Mouse (Mus musculus): ENCODE measurements around the gene Arg1.
A peak's percentile ranks its signal among the peaks of the same experiment; 100 is the strongest.

Gene Arg1

GRCm38 (mm10) chr10:24926962-24927720 is at the start of gene Arg1:
Gene Arg1 (minus strand): TSS chr10:24927484.
- no peak for DNase-seq (ENCODE audit: low spot score in 2 of 2)

DNA sequence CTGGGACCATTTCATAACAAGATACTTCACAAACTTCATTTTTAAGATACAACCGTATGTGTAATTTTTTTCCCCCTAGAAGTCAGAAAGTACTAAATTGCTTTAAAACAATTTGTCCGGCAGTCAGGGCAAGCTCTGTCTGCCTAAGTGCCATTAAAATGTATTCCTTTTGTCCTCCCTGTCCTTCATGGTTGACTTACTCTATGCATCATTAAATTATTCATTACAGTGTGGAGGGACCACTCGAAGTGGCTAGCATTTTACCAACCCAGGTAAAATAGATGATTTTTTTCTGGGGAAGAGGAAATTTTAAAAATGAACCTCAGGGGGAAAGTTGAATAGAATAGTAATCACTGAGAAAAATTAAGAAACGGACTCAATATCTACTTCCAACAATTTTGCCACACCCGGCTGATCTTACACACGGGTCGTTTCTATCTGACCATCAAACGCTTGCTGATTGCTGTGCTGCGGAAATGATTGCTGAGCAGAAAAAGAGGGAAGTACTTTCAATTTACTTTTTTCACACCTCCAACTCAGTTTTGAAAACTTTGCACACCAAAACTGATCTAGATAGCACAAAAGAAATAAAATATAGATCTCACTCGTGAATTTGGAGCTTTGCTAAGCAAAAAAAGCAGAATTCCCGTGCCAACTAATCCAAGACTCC is 46.7 kb upstream of the Arg1 start:
- DNase-seq (ENCODE audit: low spot score in 2 of 2), result no peak

- DNase-seq (ENCODE audit: low spot score in 2 of 2), result no peak
These were observed 46.1 kb upstream of the Arg1 start for GRCm38 (mm10) chr10:24973385-24973784.

GRCm38 (mm10) chr10:24972923-24973322 is 45.6 kb upstream of the Arg1 start:
- DNase-seq (ENCODE audit: low spot score in 2 of 2), result no peak

DNA sequence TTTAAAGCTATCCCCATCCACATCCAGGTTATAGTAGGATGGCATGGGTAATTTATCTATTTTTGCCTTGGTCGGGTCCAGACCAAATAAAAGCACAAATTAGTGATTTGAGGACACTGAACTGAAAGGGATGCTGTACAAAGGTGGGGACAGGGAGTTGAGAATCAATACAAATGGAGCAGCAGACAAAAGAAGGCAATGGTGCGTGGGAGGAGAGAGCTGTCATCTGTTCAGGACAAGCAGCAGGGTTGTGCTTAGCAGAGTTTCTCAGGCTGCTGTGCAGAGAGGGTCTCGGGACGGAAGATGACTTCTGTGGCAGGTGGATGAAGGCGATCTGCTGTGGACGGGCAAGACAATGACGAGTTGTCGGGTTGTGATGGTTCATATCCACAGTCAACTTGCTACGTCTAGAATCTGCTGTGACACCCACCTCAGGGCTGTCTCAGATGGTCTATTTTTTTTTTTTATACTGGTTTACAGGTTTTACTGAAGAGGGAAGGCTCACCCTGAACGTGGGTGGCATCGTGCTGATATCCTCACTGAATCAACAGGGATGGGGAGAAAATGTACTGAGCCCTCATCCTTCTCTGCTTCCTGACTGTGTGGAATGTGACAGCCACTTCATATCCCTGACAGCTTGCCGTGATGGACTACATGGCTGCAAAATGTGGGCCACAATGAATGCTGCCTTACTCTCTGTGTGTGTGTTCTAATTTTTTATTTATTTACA is 38.7 kb upstream of the Arg1 start:
- no peak for DNase-seq (ENCODE audit: low spot score in 2 of 2)

DNA sequence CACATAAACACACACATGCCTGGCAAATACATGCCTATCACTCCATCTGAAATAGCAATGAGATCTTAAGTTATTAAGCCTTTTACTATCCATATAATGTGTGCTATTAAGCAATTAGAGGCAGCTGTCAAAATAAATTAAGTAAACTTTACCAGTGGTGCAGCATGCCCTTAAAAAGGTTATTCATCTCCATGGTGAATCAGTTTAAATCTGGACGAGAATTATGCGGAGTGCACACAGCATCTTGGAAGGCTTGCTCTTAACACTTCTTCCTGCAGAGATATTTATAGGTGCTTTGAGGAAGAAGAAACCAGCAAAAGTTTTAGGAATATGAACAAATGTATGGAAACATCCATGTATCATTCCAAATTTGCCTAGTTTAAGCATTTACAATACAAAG is 34.6 kb upstream of the Arg1 start:
- DNase-seq (ENCODE audit: low spot score in 2 of 2), result no peak

- DNase-seq (ENCODE audit: low spot score in 2 of 2), result peak in 1 of 2 experiments; percentile 4
These were observed 33.8 kb upstream of the Arg1 start for GRCm38 (mm10) chr10:24961112-24961511.

DNA sequence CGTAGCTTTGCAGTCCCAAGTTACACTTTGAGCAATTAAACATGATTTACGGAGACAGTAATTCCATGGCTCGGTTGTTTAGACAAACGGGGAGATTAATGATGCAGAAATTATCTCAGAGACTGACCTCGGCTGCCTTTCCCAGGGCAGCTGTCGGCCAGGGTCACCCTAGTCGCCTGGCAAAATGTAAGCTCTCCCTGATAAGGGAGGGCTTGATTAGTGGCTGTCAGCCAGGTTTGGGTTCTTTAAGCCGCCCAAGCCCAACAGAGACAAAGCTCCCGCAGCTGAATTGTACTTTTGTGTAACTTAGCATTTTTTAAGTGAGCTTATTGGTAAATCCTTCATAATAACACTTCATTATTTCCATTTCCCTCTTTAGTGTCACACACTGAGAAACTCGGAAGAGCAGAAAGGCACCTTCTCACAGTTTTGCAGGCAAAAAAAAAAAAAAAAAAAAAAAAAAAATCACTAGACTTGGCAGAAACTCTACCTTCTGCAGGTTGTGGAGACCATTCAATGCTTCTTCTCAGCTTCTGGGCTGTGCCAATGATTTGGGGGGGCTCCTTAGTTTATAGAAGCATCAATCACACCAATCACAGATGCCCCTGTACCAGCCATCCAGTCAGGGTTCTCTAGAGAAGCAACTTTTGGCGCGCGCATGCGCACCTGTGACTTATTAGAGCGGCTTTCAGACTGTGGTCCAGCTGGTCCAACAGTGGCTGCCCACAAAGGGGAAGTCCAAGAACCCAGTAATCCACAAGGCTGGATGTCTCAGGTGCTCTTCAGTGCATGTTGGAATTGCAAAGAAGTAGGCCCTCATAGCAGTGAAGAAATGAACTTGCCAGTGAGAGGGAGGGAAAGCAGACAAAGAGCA is 32.0 kb upstream of the Arg1 start:
- DNase-seq (ENCODE audit: low spot score in 2 of 2), result no peak

DNA sequence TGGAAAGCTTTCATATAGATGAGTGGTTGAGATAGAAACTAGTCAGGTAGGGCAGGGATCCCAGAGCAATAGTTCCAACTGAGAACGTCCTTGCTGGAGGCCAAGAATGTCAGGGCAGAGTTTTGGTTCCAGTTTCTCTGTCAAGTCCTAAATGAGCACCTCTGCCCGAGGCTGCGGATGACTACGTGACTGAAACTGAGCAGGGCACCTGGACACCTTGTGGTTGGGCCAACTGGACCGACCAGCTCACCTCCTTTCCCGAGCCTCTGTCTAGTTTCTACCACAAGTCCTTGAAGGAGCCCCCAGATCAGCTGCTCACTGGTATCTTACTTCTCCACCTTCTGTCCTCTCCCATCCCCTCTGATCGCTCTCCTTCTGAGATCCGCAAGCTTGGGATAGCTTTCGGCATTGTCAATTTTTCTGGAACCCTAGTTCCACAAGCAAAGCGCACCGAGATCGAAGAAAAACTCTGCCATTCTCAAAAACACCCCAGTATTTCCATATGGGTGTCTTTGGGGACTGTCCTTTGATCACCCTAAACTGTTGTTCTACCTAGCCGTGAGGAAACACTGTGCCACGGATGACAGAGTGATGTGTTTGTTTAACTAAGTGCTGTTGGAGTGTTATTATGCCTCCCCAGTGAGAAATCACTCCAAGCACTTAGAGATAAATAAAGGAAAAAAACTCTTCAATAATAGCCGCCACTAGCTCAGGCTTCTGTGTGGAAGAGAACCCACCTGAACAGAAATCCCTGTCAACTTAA is 31.2 kb upstream of the Arg1 start:
- DNase-seq (ENCODE audit: low spot score in 2 of 2), result no peak

DNA sequence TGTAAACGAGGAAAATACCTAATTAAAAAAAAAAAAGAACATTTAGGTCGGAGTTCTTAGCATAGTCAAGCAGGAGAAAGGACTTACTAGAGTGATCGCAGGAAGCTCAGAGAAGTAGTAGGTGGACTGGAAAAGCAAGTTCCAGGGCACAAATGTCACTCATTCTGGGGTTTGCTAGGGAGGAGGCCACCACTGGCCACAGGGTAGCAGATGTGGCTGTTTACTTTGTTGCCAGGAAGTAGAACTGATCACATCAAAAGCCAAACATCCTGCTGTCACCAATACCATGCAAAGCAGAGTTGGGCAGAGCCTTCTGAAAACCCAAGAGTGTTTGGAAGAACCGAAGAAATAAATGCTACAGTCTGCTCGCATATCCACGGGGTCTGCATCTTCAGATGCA is 26.6 kb upstream of the Arg1 start:
- no peak for DNase-seq (ENCODE audit: low spot score in 2 of 2)

DNA sequence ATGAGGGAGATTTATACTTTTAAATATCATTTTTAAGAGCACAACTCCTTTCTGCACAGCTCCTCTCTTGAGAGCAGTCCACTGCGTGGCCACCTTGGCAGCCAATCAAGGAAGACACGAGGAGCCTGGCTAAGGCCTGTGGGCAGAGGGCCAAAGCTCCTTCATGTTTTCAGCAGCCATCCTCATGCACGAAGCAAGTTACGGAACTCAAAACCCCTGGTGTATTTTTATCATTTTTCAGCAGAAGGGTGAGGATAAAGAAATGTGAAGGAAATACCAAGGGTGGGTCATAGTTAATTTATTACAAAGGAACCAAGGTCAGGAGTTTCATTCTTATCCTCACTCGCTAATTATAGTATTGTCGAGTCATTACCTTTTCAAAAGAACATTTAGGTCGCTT is 25.3 kb upstream of the Arg1 start:
- DNase-seq (ENCODE audit: low spot score in 2 of 2), result no peak

DNA sequence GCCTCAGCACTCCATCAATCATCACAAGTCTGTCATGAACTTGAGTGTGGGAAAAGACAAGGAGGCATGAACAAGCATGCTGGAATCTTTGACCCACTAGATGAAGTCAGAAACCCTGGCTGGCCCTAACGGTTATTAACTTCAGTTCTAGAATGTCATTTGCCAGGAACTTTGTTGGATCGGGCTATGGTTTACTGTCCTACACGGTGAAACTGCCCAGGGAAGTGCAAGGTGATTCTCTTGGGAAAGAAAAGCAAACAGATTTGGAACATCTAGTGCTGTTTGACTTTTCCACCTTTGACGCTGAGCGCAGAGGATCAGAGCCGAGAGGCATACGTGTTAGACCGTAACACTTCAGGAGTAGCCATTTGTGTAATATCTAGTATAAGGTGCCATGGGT is 24.3 kb upstream of the Arg1 start:
- DNase-seq (ENCODE audit: low spot score in 2 of 2), result no peak

GRCm38 (mm10) chr10:24950223-24950622 is 22.9 kb upstream of the Arg1 start:
- DNase-seq (ENCODE audit: low spot score in 2 of 2), result no peak

DNA sequence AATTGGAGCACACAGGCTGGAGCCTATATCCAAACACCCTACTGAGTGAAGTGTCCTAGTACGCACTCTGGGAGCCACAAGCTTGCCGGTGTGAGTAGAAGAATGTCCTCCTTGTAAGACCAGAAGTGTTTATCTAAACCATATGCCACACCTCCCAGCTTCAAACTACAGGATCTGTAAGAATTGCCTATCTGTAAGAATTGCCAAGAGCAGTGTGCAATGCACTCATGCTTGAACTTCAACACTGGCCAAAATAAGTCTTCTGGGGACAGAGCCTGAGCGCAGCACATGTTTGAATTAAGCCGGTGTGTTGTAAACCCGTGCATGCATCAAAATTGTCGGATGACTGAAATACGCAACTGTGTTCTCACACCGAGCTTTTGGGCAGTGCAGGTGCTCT is 21.0 kb upstream of the Arg1 start:
- DNase-seq (ENCODE audit: low spot score in 2 of 2), result no peak

DNA sequence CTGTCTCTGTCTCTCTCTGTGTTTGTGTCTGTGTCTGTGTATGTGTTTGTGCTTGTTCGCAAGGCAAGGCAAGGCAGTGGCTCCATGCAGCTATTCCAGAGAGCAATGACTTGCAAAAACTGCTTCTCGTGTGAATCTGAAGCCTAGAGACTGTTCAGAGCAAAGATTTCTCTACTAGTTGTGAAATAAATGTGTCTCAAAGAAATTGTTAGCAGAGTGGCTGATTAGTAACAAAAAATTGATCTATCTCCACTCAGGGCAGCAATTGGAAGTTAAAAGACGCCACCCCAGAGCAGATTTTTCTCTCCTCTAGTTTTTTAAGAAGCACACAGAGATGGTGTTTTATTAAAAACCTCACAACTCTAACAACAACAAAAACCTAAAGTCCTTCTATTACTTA is 20.6 kb upstream of the Arg1 start:
- DNase-seq (ENCODE audit: low spot score in 2 of 2), result no peak

GRCm38 (mm10) chr10:24930143-24930542 is 2.9 kb upstream of the Arg1 start:
- no peak for DNase-seq (ENCODE audit: low spot score in 2 of 2)

- DNase-seq (ENCODE audit: low spot score in 2 of 2), result peak in 1 of 2 experiments; percentile 4
These were observed 788 bp upstream of the Arg1 start for GRCm38 (mm10) chr10:24928072-24928471.

DNA sequence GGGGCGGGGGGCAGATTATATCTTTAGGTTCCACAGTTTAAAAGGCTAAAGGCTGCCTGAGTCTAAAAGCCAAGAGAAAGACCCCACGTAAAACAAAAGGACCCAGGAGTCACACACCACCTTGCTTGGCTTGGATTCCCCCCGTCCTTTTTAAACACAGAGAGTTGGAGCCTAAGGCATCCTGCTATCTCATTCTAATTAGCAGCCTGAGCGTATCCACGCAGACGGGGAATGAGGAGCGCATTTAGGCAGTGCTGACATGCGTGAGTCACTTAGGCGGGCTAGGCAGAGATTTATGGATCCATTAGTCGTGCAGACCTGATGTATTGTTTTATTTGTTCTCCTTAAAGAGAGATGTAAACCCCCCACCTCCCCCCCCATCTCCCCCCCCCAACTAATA is 904 bp downstream of the Arg1 start:
- no peak for DNase-seq (ENCODE audit: low spot score in 2 of 2)

DNA sequence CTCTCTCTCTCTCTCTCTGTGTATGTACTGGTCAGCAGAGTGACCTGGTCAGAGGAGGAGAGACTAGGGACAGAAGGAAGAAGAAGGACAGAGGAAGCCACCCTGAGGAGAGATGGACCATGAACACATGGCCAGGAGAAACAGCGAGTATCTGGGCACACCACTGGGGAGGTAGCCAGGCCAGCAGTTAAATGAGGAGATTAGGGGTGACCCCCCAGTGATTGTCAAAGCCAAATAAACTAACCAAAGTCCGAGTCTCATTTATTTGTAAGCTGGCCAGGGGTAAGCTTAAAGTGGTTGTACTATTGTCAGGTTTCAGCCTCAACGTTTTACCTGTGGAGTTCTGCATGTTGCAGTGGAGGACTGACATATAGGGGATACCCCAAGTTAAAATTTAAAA is 3.0 kb downstream of the Arg1 start:
- no peak for DNase-seq (ENCODE audit: low spot score in 2 of 2)

DNA sequence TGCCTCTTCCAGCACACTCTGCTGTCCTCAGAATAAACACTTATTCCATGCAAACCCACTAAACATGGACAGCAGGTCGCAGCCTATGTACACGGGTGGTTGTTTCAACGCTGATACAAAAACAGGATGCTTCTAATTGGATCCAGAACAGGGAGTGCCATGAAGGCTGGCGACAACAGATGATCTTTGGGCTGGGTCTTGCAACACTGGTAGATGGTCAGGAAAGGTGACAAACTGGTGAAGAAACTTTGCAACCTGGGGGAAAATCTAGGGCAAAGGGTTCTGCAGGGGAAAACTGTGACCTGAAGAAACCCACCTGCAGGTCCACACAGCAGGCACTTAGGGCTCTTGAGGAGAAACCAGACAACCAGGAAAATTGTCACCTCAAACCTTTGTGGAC is 4.3 kb downstream of the Arg1 start:
- DNase-seq (ENCODE audit: low spot score in 2 of 2), result no peak

DNA sequence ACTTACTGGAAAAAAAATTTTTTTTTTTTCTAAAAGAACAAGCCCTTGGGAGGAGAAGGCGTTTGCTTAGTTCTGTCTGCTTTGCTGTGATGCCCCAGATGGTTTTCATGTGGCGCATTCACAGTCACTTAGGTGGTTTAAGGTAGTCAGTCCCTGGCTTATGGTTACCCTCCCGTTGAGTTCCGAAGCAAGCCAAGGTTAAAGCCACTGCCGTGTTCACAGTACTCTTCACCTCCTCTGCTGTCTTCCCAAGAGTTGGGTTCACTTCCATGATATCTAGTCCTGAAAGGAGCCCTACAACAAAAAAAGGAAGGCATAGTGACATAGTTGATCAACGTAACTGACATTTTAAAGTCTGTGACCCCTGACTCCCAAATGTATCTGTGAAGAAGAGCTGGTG is 11.8 kb downstream of the Arg1 start:
- DNase-seq (ENCODE audit: low spot score in 2 of 2), result no peak
